Mouse (Mus musculus) forebrain, embryonic 10.5 days (tissue): ENCODE results near the gene Rcan1. TPM values are rescaled to one million over a fixed set of nuclear protein-coding genes. Genes with fewer than 3 reads are reported as not detected.

Experiments used
- DNase-seq: peaks from one replicate; pipeline ENCODE4 v3.0.0-alpha.2; 2017; ENCODE audit warnings: low spot score; ENCODE audit errors: extremely low spot score
- H3K27ac ChIP-seq: fragments of 300-500 bp; sonication (generic); 2 replicates; pipeline ENCODE4 v1.5.1; 2016; ENCODE audit warnings: mild to moderate bottlenecking
- H3K27me3 ChIP-seq: fragments of 300-500 bp; sonication (generic); 2 replicates; pipeline ENCODE4 v1.6.1; 2016; ENCODE audit warnings: mild to moderate bottlenecking; ENCODE audit not compliant: poor library complexity, severe bottlenecking
- H3K36me3 ChIP-seq: fragments of 300-500 bp; sonication (generic); replicated peaks from 2 replicates; pipeline ENCODE4 v1.6.1; 2016; ENCODE audit warnings: mild to moderate bottlenecking, moderate library complexity
- H3K4me1 ChIP-seq: fragments of 300-500 bp; sonication (generic); 2 replicates; pipeline ENCODE4 v1.6.1; 2016
- H3K4me3 ChIP-seq: fragments of 300-500 bp; sonication (generic); 2 replicates; pipeline ENCODE4 v1.5.1; 2016; ENCODE audit warnings: mild to moderate bottlenecking, moderate library complexity
- H3K9me3 ChIP-seq: fragments of 300-500 bp; sonication (generic); 2 replicates; pipeline ENCODE4 v1.6.1; 2016; ENCODE audit warnings: mild to moderate bottlenecking, moderate library complexity
- WGBS: fragments of 180-500 bp; shearing (Covaris S2); methylation state at CpG from one replicate; pipeline ENCODE4 v1.1.7; 2016; 5-methylcytosine and 5-hydroxymethylcytosine counted together
- polyA plus RNA-seq: library from polyadenylated mRNA; unstranded; fragments of >200 nt; fragmentation: Nextera tagmentation; extraction: Ambion mirVana; gene quantifications from 2 replicates; pipeline ENCODE4 v1.2.1, GENCODE M21; 2016

Gene Rcan1
- polyA plus RNA-seq, 1 experiment from 2014 or later: 34.4 TPM

GRCm38 (mm10) chr16:92376976-92377375 is 93.7 kb downstream of the Rcan1 start:
- Histone ChIP-seq H3K27ac (no peak overlapping the region), H3K36me3 (no peaks in the 10 kb centered on the region), H3K27me3 (peaks cover 5% of the 10 kb centered on the region; the same call in 1 of the 2 replicates), H3K9me3 (no peaks in the 10 kb centered on the region), H3K4me3 (no peak overlapping the region), H3K4me1 (peaks cover 21% of the 10 kb centered on the region)
- no peak for DNase-seq
- 90% methylated on average over 6 of the region's 6 CpGs for WGBS

- DNase-seq: no peak
- WGBS: 51% methylated on average over 5 of the region's 5 CpGs
- H3K27ac ChIP-seq: 0 out of 2 replicates have a peak overlapping the region, but pooled peaks have one; percentile 2
Measured at GRCm38 (mm10) chr16:92371623-92372022, 99.0 kb downstream of the Rcan1 start.

GRCm38 (mm10) chr16:92369260-92369659 is 101.4 kb downstream of the Rcan1 start:
- no peaks in the 10 kb centered on the region for H3K36me3 ChIP-seq
- no peak overlapping the region for H3K27ac ChIP-seq
- H3K9me3 ChIP-seq: no peaks in the 10 kb centered on the region; the same call in 1 of the 2 replicates
- H3K4me3 ChIP-seq: no peak overlapping the region
- peaks cover 38% of the 10 kb centered on the region for H3K4me1 ChIP-seq
- peaks cover 18% of the 10 kb centered on the region for H3K27me3 ChIP-seq
- 49% methylated on average over 2 of the region's 2 CpGs for WGBS
- DNase-seq: no peak

More at GRCm38 (mm10) chr16:92371623-92372022, 99.0 kb downstream of the Rcan1 start:
- Histone ChIP-seq H3K36me3 (no peaks in the 10 kb centered on the region), H3K4me1 (peaks cover 27% of the 10 kb centered on the region), H3K9me3 (no peaks in the 10 kb centered on the region; the same call in 1 of the 2 replicates), H3K27me3 (peaks cover 18% of the 10 kb centered on the region), H3K4me3 (no peak overlapping the region)

GRCm38 (mm10) chr16:92365477-92365876 is 105.2 kb downstream of the Rcan1 start:
- H3K27me3 ChIP-seq: 0 out of 2 replicates have a peak, but pooled peaks cover 10% of the 10 kb centered on the region
- 64% methylated on average over 7 of the region's 7 CpGs for WGBS
- H3K4me1 ChIP-seq: peaks cover 11% of the 10 kb centered on the region
- no peaks in the 10 kb centered on the region; the same call in 1 of the 2 replicates for H3K9me3 ChIP-seq
- no peak for DNase-seq
- no peak overlapping the region for H3K27ac ChIP-seq
- no peaks in the 10 kb centered on the region for H3K36me3 ChIP-seq
- H3K4me3 ChIP-seq: no peak overlapping the region

GRCm38 (mm10) chr16:92360711-92361110 is 110.0 kb downstream of the Rcan1 start:
- no peak overlapping the region for H3K27ac ChIP-seq
- peaks cover 40% of the 10 kb centered on the region for H3K27me3 ChIP-seq
- H3K9me3 ChIP-seq: no peaks in the 10 kb centered on the region
- WGBS: 90% methylated on average over 7 of the region's 7 CpGs
- H3K36me3 ChIP-seq: no peaks in the 10 kb centered on the region
- peaks cover 37% of the 10 kb centered on the region for H3K4me1 ChIP-seq
- DNase-seq: no peak
- H3K4me3 ChIP-seq: no peak overlapping the region

- Histone ChIP-seq H3K4me3 (0 out of 2 replicates have a peak within 1 kb of the TSS, but pooled peaks have one; percentile 9), H3K9me3 (no peaks in the 10 kb centered on the region), H3K4me1 (peaks cover 34% of the 10 kb centered on the region), H3K27me3 (peaks cover 45% of the 10 kb centered on the region), H3K27ac (peak within 1 kb of the TSS; percentile 27; the same call in 1 of the 2 replicates), H3K36me3 (no peaks in the 10 kb centered on the region)
- DNase-seq: no peak
- 55% methylated on average over 9 of the region's 9 CpGs for WGBS
Measured at GRCm38 (mm10) chr16:92359229-92359628, 111.4 kb downstream of the Rcan1 start, which contains the start of gene Kcne1. Gene Kcne1, minus strand, starts transcription at chr16:92359468.

GRCm38 (mm10) chr16:92358734-92359133 is 111.9 kb downstream of the Rcan1 start:
- WGBS: 18% methylated on average over 9 of the region's 9 CpGs
- Histone ChIP-seq H3K27ac (peak overlapping the region; percentile 27; the same call in 1 of the 2 replicates), H3K36me3 (no peaks in the 10 kb centered on the region), H3K4me1 (peaks cover 34% of the 10 kb centered on the region), H3K27me3 (peaks cover 45% of the 10 kb centered on the region), H3K9me3 (no peaks in the 10 kb centered on the region), H3K4me3 (0 out of 2 replicates have a peak overlapping the region, but pooled peaks have one; percentile 9)
- no peak for DNase-seq

GRCm38 (mm10) chr16:92357566-92357965 is 113.1 kb downstream of the Rcan1 start:
- peak overlapping the region; percentile 12; the same call in 1 of the 2 replicates for H3K27ac ChIP-seq
- no peaks in the 10 kb centered on the region for H3K9me3 ChIP-seq
- H3K4me3 ChIP-seq: no peak overlapping the region
- WGBS: 49% methylated on average over 10 of the region's 10 CpGs
- peaks cover 45% of the 10 kb centered on the region for H3K27me3 ChIP-seq
- peaks cover 34% of the 10 kb centered on the region for H3K4me1 ChIP-seq
- no peak for DNase-seq
- no peaks in the 10 kb centered on the region for H3K36me3 ChIP-seq

GRCm38 (mm10) chr16:92357023-92357422 is 113.6 kb downstream of the Rcan1 start:
- Histone ChIP-seq H3K4me1 (peaks cover 34% of the 10 kb centered on the region), H3K9me3 (no peaks in the 10 kb centered on the region), H3K27ac (peak overlapping the region; percentile 48; the same call in 1 of the 2 replicates), H3K36me3 (no peaks in the 10 kb centered on the region), H3K4me3 (no peak overlapping the region), H3K27me3 (peaks cover 45% of the 10 kb centered on the region)
- 75% methylated on average over 9 of the region's 9 CpGs for WGBS
- no peak for DNase-seq

- DNase-seq: no peak
- Histone ChIP-seq H3K9me3 (no peaks in the 10 kb centered on the region), H3K4me1 (peaks cover 34% of the 10 kb centered on the region), H3K4me3 (no peak overlapping the region), H3K27ac (no peak overlapping the region), H3K36me3 (no peaks in the 10 kb centered on the region), H3K27me3 (peaks cover 40% of the 10 kb centered on the region)
- 76% methylated on average over 11 of the region's 11 CpGs for WGBS
Measured at GRCm38 (mm10) chr16:92355982-92356381, 114.7 kb downstream of the Rcan1 start.

- WGBS: 81% methylated on average over 5 of the region's 5 CpGs
- H3K4me3 ChIP-seq: no peak overlapping the region
Measured at GRCm38 (mm10) chr16:92355366-92355765, 115.3 kb downstream of the Rcan1 start.

GRCm38 (mm10) chr16:92353897-92354296 is 116.8 kb downstream of the Rcan1 start:
- Histone ChIP-seq H3K9me3 (no peaks in the 10 kb centered on the region), H3K27me3 (peaks cover 26% of the 10 kb centered on the region), H3K4me3 (no peak overlapping the region), H3K36me3 (no peaks in the 10 kb centered on the region), H3K27ac (no peak overlapping the region), H3K4me1 (peaks cover 28% of the 10 kb centered on the region)
- no peak for DNase-seq
- 68% methylated on average over 2 of the region's 2 CpGs for WGBS

More at GRCm38 (mm10) chr16:92355366-92355765, 115.3 kb downstream of the Rcan1 start:
- no peak overlapping the region for H3K27ac ChIP-seq
- peaks cover 35% of the 10 kb centered on the region for H3K27me3 ChIP-seq
- H3K36me3 ChIP-seq: no peaks in the 10 kb centered on the region
- peaks cover 34% of the 10 kb centered on the region for H3K4me1 ChIP-seq
- no peak for DNase-seq
- no peaks in the 10 kb centered on the region for H3K9me3 ChIP-seq

GRCm38 (mm10) chr16:92353295-92353694 is 117.4 kb downstream of the Rcan1 start:
- no peak overlapping the region for H3K27ac ChIP-seq
- peaks cover 23% of the 10 kb centered on the region for H3K4me1 ChIP-seq
- H3K9me3 ChIP-seq: no peaks in the 10 kb centered on the region
- H3K36me3 ChIP-seq: no peaks in the 10 kb centered on the region
- H3K4me3 ChIP-seq: no peak overlapping the region
- peaks cover 21% of the 10 kb centered on the region for H3K27me3 ChIP-seq
- 90% methylated on average over 12 of the region's 12 CpGs for WGBS
- no peak for DNase-seq
